Mouse (Mus musculus): ENCODE data around the gene Ccdc13. TPM values are rescaled to one million over a fixed set of nuclear protein-coding genes. Genes with fewer than 3 reads are reported as not detected.

Gene Ccdc13
- polyA plus RNA-seq, 1 experiment: 0.01 TPM

- no peak overlapping the region for H3K4me3 ChIP-seq
- no peaks in the 10 kb centered on the region for H3K79me2 ChIP-seq (ENCODE audit: control insufficient read depth, insufficient read depth)
- TF ChIP-seq SRF (IDR thresholded peaks at IDR 0.05; ENCODE audit: control insufficient read depth, insufficient read length, low read depth): no peak
- no peak for TF ChIP-seq MYOD1 (IDR thresholded peaks at IDR 0.05; ENCODE audit: control insufficient read depth in 1 of 3, insufficient read length in 2 of 3, low read depth in 2 of 3)
- TF ChIP-seq TCF3 (IDR thresholded peaks at IDR 0.05; ENCODE audit: insufficient read length, low read depth): no peak
- TF ChIP-seq E2F4 (IDR thresholded peaks at IDR 0.05; ENCODE audit: insufficient read depth): no peak
- no peak for TF ChIP-seq USF1 (IDR thresholded peaks at IDR 0.05; ENCODE audit: low read depth)
- TF ChIP-seq TCF12 (IDR thresholded peaks at IDR 0.05; ENCODE audit: insufficient read depth, poor library complexity, severe bottlenecking): no peak
- TF ChIP-seq REST (IDR thresholded peaks at IDR 0.05; ENCODE audit: insufficient read depth, insufficient read length): no peak
- TF ChIP-seq MAX (IDR thresholded peaks at IDR 0.05; ENCODE audit: low read depth): no peak
- no peak for TF ChIP-seq POLR2A (IDR thresholded peaks at IDR 0.05; ENCODE audit: insufficient read length, low read depth)
- TF ChIP-seq POLR2AphosphoS2 (IDR thresholded peaks at IDR 0.05; ENCODE audit: insufficient read length, low read depth): no peak
- TF ChIP-seq CEBPB (IDR thresholded peaks at IDR 0.05; ENCODE audit: insufficient read depth, poor library complexity, severe bottlenecking): no peak
- TF ChIP-seq MYOG (IDR thresholded peaks at IDR 0.05; ENCODE audit: control insufficient read depth in 1 of 3, insufficient read depth in 1 of 3, insufficient read length in 2 of 3, low read depth in 2 of 3): no peak
- H3K36me3 ChIP-seq (ENCODE audit: control insufficient read depth, insufficient read depth): no peaks in the 10 kb centered on the region
- H3ac ChIP-seq (ENCODE audit: control insufficient read depth, insufficient read length): no peak overlapping the region
- H3K27me3 ChIP-seq (ENCODE audit: control insufficient read depth, insufficient read depth, insufficient read length): peaks cover 16% of the 10 kb centered on the region
- no peak overlapping the region for H3K4me2 ChIP-seq (ENCODE audit: low read depth)
Measured at GRCm38 (mm10) chr9:121784801-121785200, 54.5 kb downstream of the Ccdc13 start.

- no peaks in the 10 kb centered on the region for H3K27me3 ChIP-seq (ENCODE audit: control insufficient read depth, insufficient read depth, insufficient read length)
- H3K79me2 ChIP-seq (ENCODE audit: control insufficient read depth, insufficient read depth): peaks cover 9% of the 10 kb centered on the region
- peak overlapping the region; percentile 16 for H3ac ChIP-seq (ENCODE audit: control insufficient read depth, insufficient read length)
- H3K4me3 ChIP-seq: peak overlapping the region; percentile 24
- TF ChIP-seq USF1 (IDR thresholded peaks at IDR 0.05; ENCODE audit: low read depth) (no peak), TCF3 (IDR thresholded peaks at IDR 0.05; ENCODE audit: insufficient read length, low read depth) (no peak), MYOG (IDR thresholded peaks at IDR 0.05; ENCODE audit: control insufficient read depth in 1 of 3, insufficient read depth in 1 of 3, insufficient read length in 2 of 3, low read depth in 2 of 3) (peak in 2 of 3 experiments; percentile 2 to 9), MYOD1 (IDR thresholded peaks at IDR 0.05; ENCODE audit: control insufficient read depth in 1 of 3, insufficient read length in 2 of 3, low read depth in 2 of 3) (no peak), E2F4 (IDR thresholded peaks at IDR 0.05; ENCODE audit: insufficient read depth) (no peak), CEBPB (IDR thresholded peaks at IDR 0.05; ENCODE audit: insufficient read depth, poor library complexity, severe bottlenecking) (peak; percentile 46; the same call in 1 of the 2 replicates)
- no peaks in the 10 kb centered on the region for H3K36me3 ChIP-seq (ENCODE audit: control insufficient read depth, insufficient read depth)
- H3K4me2 ChIP-seq (ENCODE audit: low read depth): peak overlapping the region; percentile 76
Measured at GRCm38 (mm10) chr9:121778066-121778624, 61.1 kb downstream of the Ccdc13 start.

GRCm38 (mm10) chr9:121777484-121778065 lies 61.7 kb downstream of the Ccdc13 start, which contains the start of gene Klhl40:
Klhl40 (plus strand) TSS chr9:121777607.
- Histone ChIP-seq H3ac (ENCODE audit: control insufficient read depth, insufficient read length) (peak within 1 kb of the TSS; percentile 16), H3K4me3 (peak within 1 kb of the TSS; percentile 24), H3K27me3 (ENCODE audit: control insufficient read depth, insufficient read depth, insufficient read length) (no peaks in the 10 kb centered on the region), H3K36me3 (ENCODE audit: control insufficient read depth, insufficient read depth) (no peaks in the 10 kb centered on the region), H3K79me2 (ENCODE audit: control insufficient read depth, insufficient read depth) (peaks cover 9% of the 10 kb centered on the region), H3K4me2 (ENCODE audit: low read depth) (peak within 1 kb of the TSS; percentile 76)
- TF ChIP-seq MYOD1 (IDR thresholded peaks at IDR 0.05; ENCODE audit: control insufficient read depth in 1 of 3, insufficient read length in 2 of 3, low read depth in 2 of 3) (peak; percentile 87 to 95 (median 94)), POLR2AphosphoS2 (IDR thresholded peaks at IDR 0.05; ENCODE audit: insufficient read length, low read depth) (peak; percentile 84), MYOG (IDR thresholded peaks at IDR 0.05; ENCODE audit: control insufficient read depth in 1 of 3, insufficient read depth in 1 of 3, insufficient read length in 2 of 3, low read depth in 2 of 3) (peak; percentile 97 to 98 (median 97)), TCF12 (IDR thresholded peaks at IDR 0.05; ENCODE audit: insufficient read depth, poor library complexity, severe bottlenecking) (peak; percentile 89), E2F4 (IDR thresholded peaks at IDR 0.05; ENCODE audit: insufficient read depth) (no peak), USF1 (IDR thresholded peaks at IDR 0.05; ENCODE audit: low read depth) (peak; percentile 35), SRF (IDR thresholded peaks at IDR 0.05; ENCODE audit: control insufficient read depth, insufficient read length, low read depth) (no peak), POLR2A (IDR thresholded peaks at IDR 0.05; ENCODE audit: insufficient read length, low read depth) (peak; percentile 88)

- Histone ChIP-seq H3K36me3 (ENCODE audit: control insufficient read depth, insufficient read depth) (no peaks in the 10 kb centered on the region), H3ac (ENCODE audit: control insufficient read depth, insufficient read length) (no peak overlapping the region), H3K27me3 (ENCODE audit: control insufficient read depth, insufficient read depth, insufficient read length) (no peaks in the 10 kb centered on the region), H3K4me2 (ENCODE audit: low read depth) (peak overlapping the region; percentile 76), H3K79me2 (ENCODE audit: control insufficient read depth, insufficient read depth) (peaks cover 9% of the 10 kb centered on the region), H3K4me3 (no peak overlapping the region)
- TF ChIP-seq E2F4 (IDR thresholded peaks at IDR 0.05; ENCODE audit: insufficient read depth) (no peak), SRF (IDR thresholded peaks at IDR 0.05; ENCODE audit: control insufficient read depth, insufficient read length, low read depth) (no peak), MYOG (IDR thresholded peaks at IDR 0.05; ENCODE audit: control insufficient read depth in 1 of 3, insufficient read depth in 1 of 3, insufficient read length in 2 of 3, low read depth in 2 of 3) (peak in 2 of 3 experiments; percentile 17 to 72), TCF12 (IDR thresholded peaks at IDR 0.05; ENCODE audit: insufficient read depth, poor library complexity, severe bottlenecking) (peak; percentile 61), MYOD1 (IDR thresholded peaks at IDR 0.05; ENCODE audit: control insufficient read depth in 1 of 3, insufficient read length in 2 of 3, low read depth in 2 of 3) (peak in 1 of 3 experiments; percentile 69), POLR2AphosphoS2 (IDR thresholded peaks at IDR 0.05; ENCODE audit: insufficient read length, low read depth) (no peak), REST (IDR thresholded peaks at IDR 0.05; ENCODE audit: insufficient read depth, insufficient read length) (no peak), USF1 (IDR thresholded peaks at IDR 0.05; ENCODE audit: low read depth) (no peak), CEBPB (IDR thresholded peaks at IDR 0.05; ENCODE audit: insufficient read depth, poor library complexity, severe bottlenecking) (no peak), MAX (IDR thresholded peaks at IDR 0.05; ENCODE audit: low read depth) (no peak)
Measured at GRCm38 (mm10) chr9:121776511-121776910, 62.8 kb downstream of the Ccdc13 start.

All from myocyte (in vitro differentiated cells).